Mouse (Mus musculus): ENCODE measurements at regions not wholly inside any gene's neighbourhood (a gene's known extent, or its start where the extent isn't known, plus 50 kb on each side); places are given as distances from the start of the nearest gene placed in this dataset.

GRCm38 (mm10) chr5:102287131-102287530, 194.1 kb upstream of the Arhgap24 start:
- no peak for DNase-seq (ENCODE audit: low read depth, low spot score)

GRCm38 (mm10) chr5:102290866-102291265, 190.3 kb upstream of the Arhgap24 start:
- no peak for DNase-seq (ENCODE audit: low read depth, low spot score)

- DNase-seq (ENCODE audit: low read depth, low spot score) = no peak
These were observed 185.6 kb upstream of the Arhgap24 start for GRCm38 (mm10) chr5:102295564-102295963.

- DNase-seq (ENCODE audit: low read depth, low spot score) = no peak
These were observed 174.9 kb upstream of the Arhgap24 start for GRCm38 (mm10) chr5:102306309-102306708.

GRCm38 (mm10) chr5:102306718-102307117, 174.5 kb upstream of the Arhgap24 start:
- DNase-seq (ENCODE audit: low read depth, low spot score) = no peak

- DNase-seq (ENCODE audit: low read depth, low spot score) = no peak
These were observed 169.6 kb upstream of the Arhgap24 start for GRCm38 (mm10) chr5:102311570-102311969.

GRCm38 (mm10) chr5:102328197-102328784, 152.9 kb upstream of the Arhgap24 start:
- DNase-seq (ENCODE audit: low read depth, low spot score) = no peak

GRCm38 (mm10) chr5:102333894-102334293, 147.3 kb upstream of the Arhgap24 start:
- DNase-seq (ENCODE audit: low read depth, low spot score) = no peak

GRCm38 (mm10) chr5:102334442-102335197, 146.6 kb upstream of the Arhgap24 start:
- DNase-seq (ENCODE audit: low read depth, low spot score) = peak; percentile 17

GRCm38 (mm10) chr5:102366481-102366880, 114.7 kb upstream of the Arhgap24 start:
- no peak for DNase-seq (ENCODE audit: low read depth, low spot score)

GRCm38 (mm10) chr5:102373309-102373971, 107.8 kb upstream of the Arhgap24 start:
- DNase-seq (ENCODE audit: low read depth, low spot score) = peak; percentile 74

GRCm38 (mm10) chr5:102373972-102374755, 107.0 kb upstream of the Arhgap24 start:
- peak; percentile 69 for DNase-seq (ENCODE audit: low read depth, low spot score)

- no peak for DNase-seq (ENCODE audit: low read depth, low spot score)
These were observed 105.9 kb upstream of the Arhgap24 start for GRCm38 (mm10) chr5:102375339-102375738.

- no peak for DNase-seq (ENCODE audit: low read depth, low spot score)
These were observed 87.2 kb upstream of the Arhgap24 start for GRCm38 (mm10) chr5:102393941-102394340.

- no peak for DNase-seq (ENCODE audit: low read depth, low spot score)
These were observed 85.5 kb upstream of the Arhgap24 start for GRCm38 (mm10) chr5:102395608-102396146.

GRCm38 (mm10) chr5:102399006-102399405, 82.2 kb upstream of the Arhgap24 start:
- DNase-seq (ENCODE audit: low read depth, low spot score) = no peak

GRCm38 (mm10) chr5:102417642-102418041, 63.5 kb upstream of the Arhgap24 start:
- no peak for DNase-seq (ENCODE audit: low read depth, low spot score)

- DNase-seq (ENCODE audit: low read depth, low spot score) = peak; percentile 60
These were observed 62.1 kb upstream of the Arhgap24 start for GRCm38 (mm10) chr5:102419089-102419488.

- DNase-seq (ENCODE audit: low read depth, low spot score) = no peak
These were observed 56.5 kb upstream of the Arhgap24 start for GRCm38 (mm10) chr5:102424636-102425242.

- peak; percentile 18 for DNase-seq (ENCODE audit: low read depth, low spot score)
These were observed 52.9 kb upstream of the Arhgap24 start for GRCm38 (mm10) chr5:102428310-102428709.

All from forelimb bud, embryonic 11.5 days (tissue).